Mouse (Mus musculus) forebrain, embryonic 16.5 days (tissue): ENCODE measurements around the gene Zfp398. TPM values are rescaled to one million over a fixed set of nuclear protein-coding genes. Genes with fewer than 3 reads are reported as not detected.
A peak's percentile ranks its signal among the peaks of the same experiment; 100 is the strongest.

Experiments used
- ATAC-seq: fragments of 200-750 bp; cut with Nextera tagmentation; 2 replicates; pipeline ENCODE4 v1.8.0; 2017; ENCODE audit warnings: mild to moderate bottlenecking, moderate library complexity
- H3K27ac ChIP-seq: fragments of 300-500 bp; sonication (generic); 2 replicates; pipeline ENCODE4 v1.5.1; 2014; ENCODE audit warnings: low read length, control low read depth
- H3K27me3 ChIP-seq: fragments of 300-500 bp; sonication (generic); replicated peaks from 2 replicates; pipeline ENCODE4 v1.6.1; 2014; ENCODE audit warnings: low read length; ENCODE audit not compliant: control insufficient read depth, insufficient read depth
- H3K36me3 ChIP-seq: fragments of 300-500 bp; sonication (generic); 2 replicates; pipeline ENCODE4 v1.6.1; 2014; ENCODE audit not compliant: control insufficient read depth, insufficient read depth
- H3K4me1 ChIP-seq: fragments of 300-500 bp; sonication (generic); replicated peaks from 2 replicates; pipeline ENCODE4 v1.6.1; 2014; ENCODE audit warnings: low read length; ENCODE audit not compliant: control insufficient read depth, insufficient read depth
- H3K4me2 ChIP-seq: fragments of 300-500 bp; sonication (generic); 2 replicates; pipeline ENCODE4 v1.6.1; 2014; ENCODE audit warnings: mild to moderate bottlenecking, low read length, control low read depth
- H3K4me3 ChIP-seq: fragments of 300-500 bp; sonication (generic); replicated peaks from 2 replicates; pipeline ENCODE4 v1.5.1; 2014; ENCODE audit warnings: mild to moderate bottlenecking, low read length, control low read depth
- H3K9ac ChIP-seq: fragments of 300-500 bp; sonication (generic); replicated peaks from 2 replicates; pipeline ENCODE4 v1.6.1; 2014; ENCODE audit warnings: low read depth, low read length, control low read depth
- H3K9me3 ChIP-seq: fragments of 300-500 bp; sonication (generic); 2 replicates; pipeline ENCODE4 v1.6.1; 2016; ENCODE audit warnings: low read length; ENCODE audit not compliant: control insufficient read depth
- WGBS: fragments of 180-500 bp; shearing (Covaris S2); extraction: QIAGEN DNeasy Blood & Tissue Kit; methylation state at CpG from one replicate; pipeline ENCODE4 v1.1.7; 2014; 5-methylcytosine and 5-hydroxymethylcytosine counted together
- polyA plus RNA-seq: library from polyadenylated mRNA; unstranded; fragments of >200 nt; fragmentation: Nextera tagmentation; extraction: Ambion mirVana; gene quantifications from 2 replicates; pipeline ENCODE4 v1.2.1, GENCODE M21; 2015

Zfp398 gene
- polyA plus RNA-seq, 1 experiment from 2014 or later, result 18.7 TPM

GRCm38 (mm10) chr6:47878133-47878514 lies 42.7 kb downstream of the Zfp398 start:
- H3K27me3 ChIP-seq, result no peaks in the 10 kb centered on the region
- ATAC-seq, result no peak
- peak overlapping the region; percentile 73 for H3K4me2 ChIP-seq
- WGBS, result 1% methylated on average over 11 of the region's 11 CpGs
- peak overlapping the region; percentile 98 for H3K27ac ChIP-seq
- H3K9me3 ChIP-seq, result no peaks in the 10 kb centered on the region
- H3K9ac ChIP-seq, result peak overlapping the region; percentile 99
- H3K4me1 ChIP-seq, result peaks cover 19% of the 10 kb centered on the region
- H3K4me3 ChIP-seq, result peak overlapping the region; percentile 96
- H3K36me3 ChIP-seq, result peaks cover 25% of the 10 kb centered on the region

GRCm38 (mm10) chr6:47878593-47878992 lies 43.1 kb downstream of the Zfp398 start:
- Histone ChIP-seq H3K27me3 (no peaks in the 10 kb centered on the region), H3K4me3 (peak overlapping the region; percentile 96), H3K4me1 (peaks cover 19% of the 10 kb centered on the region), H3K9me3 (no peaks in the 10 kb centered on the region), H3K27ac (peak overlapping the region; percentile 98), H3K36me3 (peaks cover 29% of the 10 kb centered on the region), H3K4me2 (peak overlapping the region; percentile 73), H3K9ac (peak overlapping the region; percentile 99)
- ATAC-seq, result no peak
- 33% methylated on average over 3 of the region's 3 CpGs for WGBS

DNA sequence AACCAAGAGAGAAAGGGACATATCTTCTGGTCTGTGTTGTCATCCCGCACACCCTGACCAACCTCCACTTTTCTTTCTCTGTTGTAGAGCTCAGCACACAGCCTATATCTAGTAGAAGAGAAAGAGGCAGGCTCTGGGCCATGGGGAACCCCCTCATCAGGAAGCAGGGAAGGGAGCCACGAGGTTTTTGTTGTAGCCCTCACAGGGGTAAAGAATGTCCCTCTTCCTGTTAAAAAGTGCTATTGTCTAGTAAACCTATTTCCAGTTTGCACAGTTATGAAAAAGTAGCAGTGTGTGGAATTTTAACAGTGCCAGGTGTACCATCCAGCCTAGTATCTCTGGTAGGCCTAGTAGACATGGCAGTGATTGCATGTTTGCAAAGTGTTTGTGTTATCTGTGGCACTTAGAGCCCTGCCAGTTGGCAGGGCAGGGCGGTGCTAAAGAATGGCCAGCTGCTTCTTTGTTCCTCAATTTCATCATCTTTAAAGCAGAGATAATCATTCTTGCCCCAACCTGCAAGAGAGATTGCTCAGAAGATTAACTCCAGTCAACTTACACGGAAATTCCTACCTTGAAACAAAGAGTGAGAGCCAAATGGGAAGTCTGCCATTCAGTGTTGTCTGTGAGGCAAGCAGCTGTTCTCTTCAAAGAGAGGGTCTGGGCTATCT lies 43.7 kb downstream of the Zfp398 start:
- Histone ChIP-seq H3K4me1 (peaks cover 19% of the 10 kb centered on the region), H3K36me3 (peaks cover 29% of the 10 kb centered on the region), H3K27me3 (no peaks in the 10 kb centered on the region), H3K4me3 (peak overlapping the region; percentile 96), H3K4me2 (peak overlapping the region; percentile 73), H3K9me3 (no peaks in the 10 kb centered on the region), H3K9ac (peak overlapping the region; percentile 99), H3K27ac (no peak overlapping the region)
- ATAC-seq, result no peak
- WGBS, result 58% methylated on average over 4 of the region's 4 CpGs

DNA sequence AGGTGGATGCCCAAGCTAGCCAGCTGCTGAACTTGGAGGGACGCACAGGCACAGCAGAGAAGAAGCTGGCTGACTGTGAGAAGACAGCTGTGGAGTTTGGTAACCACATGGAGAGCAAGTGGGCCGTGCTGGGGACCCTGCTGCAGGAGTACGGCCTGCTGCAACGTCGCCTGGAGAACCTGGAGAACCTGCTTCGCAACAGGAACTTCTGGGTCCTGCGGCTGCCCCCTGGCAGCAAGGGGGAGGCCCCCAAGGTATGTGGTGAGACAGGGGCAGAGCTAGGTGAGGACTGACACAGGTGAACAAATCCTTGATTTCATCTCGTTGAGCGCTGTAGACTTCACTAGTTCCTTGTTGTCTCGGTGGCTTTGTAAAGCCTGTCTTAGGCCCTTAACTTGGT lies 44.7 kb downstream of the Zfp398 start:
- no peak for ATAC-seq
- H3K4me3 ChIP-seq, result no peak overlapping the region
- 95% methylated on average over 10 of the region's 10 CpGs for whole genome bisulfite sequencing
- H3K4me1 ChIP-seq, result peaks cover 19% of the 10 kb centered on the region
- no peak overlapping the region for H3K27ac ChIP-seq
- H3K9ac ChIP-seq, result no peak overlapping the region
- no peaks in the 10 kb centered on the region for H3K27me3 ChIP-seq
- H3K9me3 ChIP-seq, result no peaks in the 10 kb centered on the region
- H3K36me3 ChIP-seq, result peaks cover 34% of the 10 kb centered on the region
- no peak overlapping the region for H3K4me2 ChIP-seq

- WGBS, result 90% methylated on average over 8 of the region's 8 CpGs
Measured at GRCm38 (mm10) chr6:47888812-47889383, 53.4 kb downstream of the Zfp398 start.

GRCm38 (mm10) chr6:47899416-47899815 lies 64.0 kb downstream of the Zfp398 start:
- Histone ChIP-seq H3K4me3 (no peak overlapping the region), H3K9ac (no peak overlapping the region), H3K27me3 (no peaks in the 10 kb centered on the region), H3K36me3 (peaks cover 13% of the 10 kb centered on the region), H3K4me2 (no peak overlapping the region), H3K9me3 (no peaks in the 10 kb centered on the region), H3K4me1 (no peaks in the 10 kb centered on the region), H3K27ac (no peak overlapping the region)
- 93% methylated on average over 6 of the region's 6 CpGs for WGBS
- no peak for ATAC-seq

More at GRCm38 (mm10) chr6:47888812-47889383, 53.4 kb downstream of the Zfp398 start:
- Histone ChIP-seq H3K4me1 (no peaks in the 10 kb centered on the region), H3K36me3 (peaks cover 59% of the 10 kb centered on the region), H3K27ac (no peak overlapping the region), H3K4me3 (no peak overlapping the region), H3K9ac (no peak overlapping the region), H3K9me3 (no peaks in the 10 kb centered on the region), H3K4me2 (no peak overlapping the region), H3K27me3 (no peaks in the 10 kb centered on the region)
- ATAC-seq, result no peak

DNA sequence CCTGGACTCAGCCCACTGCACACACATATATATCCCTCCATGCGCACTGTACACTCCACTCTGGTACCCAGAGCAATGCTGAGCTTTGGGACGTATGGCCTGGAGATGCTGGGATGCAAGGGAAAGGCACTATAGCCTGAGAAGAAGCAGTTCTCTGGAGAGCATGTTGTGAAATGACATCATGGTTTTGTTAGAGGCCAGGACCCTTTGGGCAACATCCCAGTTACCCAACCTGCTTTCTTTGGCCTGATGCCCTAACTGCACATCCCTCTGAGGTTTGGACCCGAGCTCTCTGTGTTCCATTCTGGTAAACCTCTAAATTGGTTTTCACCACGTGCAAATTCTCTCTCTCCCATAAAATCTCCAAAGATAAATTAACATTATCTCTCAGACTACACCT lies 68.1 kb downstream of the Zfp398 start:
- no peak overlapping the region for H3K4me2 ChIP-seq
- H3K27ac ChIP-seq, result no peak overlapping the region
- no peak overlapping the region for H3K4me3 ChIP-seq
- no peak for ATAC-seq
- no peak overlapping the region for H3K9ac ChIP-seq
- 72% methylated on average over 4 of the region's 4 CpGs for WGBS
- H3K4me1 ChIP-seq, result no peaks in the 10 kb centered on the region
- no peaks in the 10 kb centered on the region for H3K27me3 ChIP-seq
- no peaks in the 10 kb centered on the region for H3K9me3 ChIP-seq
- H3K36me3 ChIP-seq, result peaks cover 33% of the 10 kb centered on the region

GRCm38 (mm10) chr6:47904361-47904760 lies 68.9 kb downstream of the Zfp398 start:
- H3K27ac ChIP-seq, result no peak overlapping the region
- no peaks in the 10 kb centered on the region for H3K4me1 ChIP-seq
- H3K36me3 ChIP-seq, result peaks cover 29% of the 10 kb centered on the region
- H3K27me3 ChIP-seq, result no peaks in the 10 kb centered on the region
- no peak for ATAC-seq
- no peak overlapping the region for H3K9ac ChIP-seq
- WGBS, result 46% methylated on average over 19 of the region's 19 CpGs
- H3K4me3 ChIP-seq, result no peak overlapping the region
- H3K4me2 ChIP-seq, result no peak overlapping the region
- no peaks in the 10 kb centered on the region for H3K9me3 ChIP-seq

- no peak overlapping the region for H3K4me3 ChIP-seq
- no peaks in the 10 kb centered on the region for H3K9me3 ChIP-seq
- no peaks in the 10 kb centered on the region for H3K27me3 ChIP-seq
- no peak overlapping the region for H3K4me2 ChIP-seq
- WGBS, result 58% methylated on average over 44 of the region's 44 CpGs
- H3K27ac ChIP-seq, result no peak overlapping the region
- no peaks in the 10 kb centered on the region for H3K4me1 ChIP-seq
- H3K36me3 ChIP-seq, result peaks cover 29% of the 10 kb centered on the region
- no peak for ATAC-seq
- H3K9ac ChIP-seq, result no peak overlapping the region
Measured at GRCm38 (mm10) chr6:47904917-47905695, 69.6 kb downstream of the Zfp398 start.
